Mouse (Mus musculus) limb, embryonic 15.5 days (tissue): ENCODE data around the gene Qtrt2. TPM values are rescaled to one million over a fixed set of nuclear protein-coding genes. Genes with fewer than 3 reads are reported as not detected.

Experiments used
- ATAC-seq: fragments of 200-750 bp; cut with Nextera tagmentation; 2 replicates; pipeline ENCODE4 v1.8.0; 2017; ENCODE audit warnings: low read depth, moderate TSS enrichment; ENCODE audit not compliant: insufficient number of reproducible peaks, low FRiP score, low TSS enrichment
- H3K27ac ChIP-seq: fragments of 300-500 bp; sonication (generic); 2 replicates; pipeline ENCODE4 v1.5.1; 2015; ENCODE audit warnings: moderate library complexity, mild to moderate bottlenecking, inconsistent platforms
- H3K27me3 ChIP-seq: fragments of 300-500 bp; sonication (generic); 2 replicates; pipeline ENCODE4 v1.6.1; 2015; ENCODE audit warnings: inconsistent platforms
- H3K36me3 ChIP-seq: fragments of 300-500 bp; sonication (generic); 2 replicates; pipeline ENCODE4 v1.6.1; 2015; ENCODE audit warnings: inconsistent platforms
- H3K4me1 ChIP-seq: fragments of 300-500 bp; sonication (generic); 2 replicates; pipeline ENCODE4 v1.6.1; 2015; ENCODE audit warnings: inconsistent platforms
- H3K4me2 ChIP-seq: fragments of 300-500 bp; sonication (generic); 2 replicates; pipeline ENCODE4 v1.6.1; 2015; ENCODE audit warnings: mild to moderate bottlenecking, inconsistent platforms
- H3K4me3 ChIP-seq: fragments of 300-500 bp; sonication (generic); 2 replicates; pipeline ENCODE4 v1.5.1; 2015; ENCODE audit warnings: mild to moderate bottlenecking, inconsistent platforms
- H3K9ac ChIP-seq: fragments of 300-500 bp; sonication (generic); 2 replicates; pipeline ENCODE4 v1.6.1; 2015; ENCODE audit warnings: inconsistent platforms
- H3K9me3 ChIP-seq: fragments of 300-500 bp; sonication (generic); 2 replicates; pipeline ENCODE4 v1.6.1; 2016; ENCODE audit warnings: inconsistent platforms
- WGBS: fragments of 180-500 bp; shearing (Covaris S2); methylation state at CpG from one replicate; pipeline ENCODE4 v1.1.7; 2015; 5-methylcytosine and 5-hydroxymethylcytosine counted together
- polyA plus RNA-seq: library from polyadenylated mRNA; unstranded; fragments of >200 nt; fragmentation: Nextera tagmentation; extraction: Ambion mirVana; gene quantifications from 2 replicates; pipeline ENCODE4 v1.2.1, GENCODE M21; 2015

The Qtrt2 gene
- polyA plus RNA-seq, 1 experiment from 2014 or later = 27.3 TPM

GRCm38 (mm10) chr16:43879769-43880168 lies 46.8 kb downstream of the Qtrt2 start:
- WGBS = 84% methylated on average over 6 of the region's 6 CpGs
- Histone ChIP-seq H3K4me3 (no peak overlapping the region), H3K9me3 (no peaks in the 10 kb centered on the region), H3K36me3 (peaks cover 44% of the 10 kb centered on the region), H3K27ac (no peak overlapping the region), H3K4me2 (no peak overlapping the region), H3K4me1 (no peaks in the 10 kb centered on the region), H3K9ac (no peak overlapping the region), H3K27me3 (no peaks in the 10 kb centered on the region)
- no peak for ATAC-seq

- 83% methylated on average over 7 of the region's 7 CpGs for WGBS
- Histone ChIP-seq H3K9ac (no peak overlapping the region), H3K27me3 (no peaks in the 10 kb centered on the region), H3K9me3 (no peaks in the 10 kb centered on the region), H3K4me1 (peaks cover 5% of the 10 kb centered on the region; the same call in 1 of the 2 replicates), H3K4me3 (no peak overlapping the region), H3K4me2 (no peak overlapping the region), H3K27ac (no peak overlapping the region), H3K36me3 (peaks cover 67% of the 10 kb centered on the region)
- no peak for ATAC-seq
These were observed 55.2 kb downstream of the Qtrt2 start for GRCm38 (mm10) chr16:43871419-43871818.

- H3K9me3 ChIP-seq = no peaks in the 10 kb centered on the region
- peaks cover 5% of the 10 kb centered on the region; the same call in 1 of the 2 replicates for H3K4me1 ChIP-seq
- no peak overlapping the region for H3K4me2 ChIP-seq
- H3K27ac ChIP-seq = peak overlapping the region; percentile 64
- no peak for ATAC-seq
- peaks cover 53% of the 10 kb centered on the region for H3K36me3 ChIP-seq
- no peak overlapping the region for H3K4me3 ChIP-seq
- no peak overlapping the region for H3K9ac ChIP-seq
- H3K27me3 ChIP-seq = no peaks in the 10 kb centered on the region
These were observed 56.8 kb downstream of the Qtrt2 start for GRCm38 (mm10) chr16:43869805-43870204.

GRCm38 (mm10) chr16:43860624-43861023 lies 66.0 kb downstream of the Qtrt2 start:
- H3K27me3 ChIP-seq = no peaks in the 10 kb centered on the region
- H3K36me3 ChIP-seq = peaks cover 23% of the 10 kb centered on the region
- no peak for ATAC-seq
- 80% methylated on average over 6 of the region's 6 CpGs for WGBS
- 0 out of 2 replicates have a peak, but pooled peaks cover 5% of the 10 kb centered on the region for H3K4me1 ChIP-seq
- no peaks in the 10 kb centered on the region for H3K9me3 ChIP-seq
- H3K4me3 ChIP-seq = no peak overlapping the region
- no peak overlapping the region for H3K9ac ChIP-seq
- H3K27ac ChIP-seq = no peak overlapping the region
- H3K4me2 ChIP-seq = no peak overlapping the region

- no peak for ATAC-seq
- no peak overlapping the region for H3K4me2 ChIP-seq
- no peaks in the 10 kb centered on the region for H3K9me3 ChIP-seq
- H3K27ac ChIP-seq = no peak overlapping the region
- H3K4me3 ChIP-seq = no peak overlapping the region
- H3K36me3 ChIP-seq = peaks cover 19% of the 10 kb centered on the region
- H3K4me1 ChIP-seq = 0 out of 2 replicates have a peak, but pooled peaks cover 5% of the 10 kb centered on the region
- no peak overlapping the region for H3K9ac ChIP-seq
- WGBS = 79% methylated on average over 5 of the region's 5 CpGs
- no peaks in the 10 kb centered on the region for H3K27me3 ChIP-seq
These were observed 67.6 kb downstream of the Qtrt2 start for GRCm38 (mm10) chr16:43858941-43859476.

- 64% methylated on average over 1 of the region's 1 CpGs for WGBS
These were observed 76.8 kb downstream of the Qtrt2 start for GRCm38 (mm10) chr16:43849839-43850238.

GRCm38 (mm10) chr16:43841236-43841635 lies 85.4 kb downstream of the Qtrt2 start:
- no peaks in the 10 kb centered on the region for H3K4me1 ChIP-seq
- no peak overlapping the region for H3K4me3 ChIP-seq
- no peak overlapping the region for H3K9ac ChIP-seq
- H3K36me3 ChIP-seq = no peaks in the 10 kb centered on the region
- H3K27ac ChIP-seq = no peak overlapping the region
- H3K27me3 ChIP-seq = no peaks in the 10 kb centered on the region
- no peak for ATAC-seq
- H3K4me2 ChIP-seq = no peak overlapping the region
- 86% methylated on average over 1 of the region's 1 CpGs for WGBS
- H3K9me3 ChIP-seq = no peaks in the 10 kb centered on the region

More at GRCm38 (mm10) chr16:43849839-43850238, 76.8 kb downstream of the Qtrt2 start:
- H3K27ac ChIP-seq = no peak overlapping the region
- no peak overlapping the region for H3K4me2 ChIP-seq
- H3K4me3 ChIP-seq = no peak overlapping the region
- H3K36me3 ChIP-seq = no peaks in the 10 kb centered on the region
- H3K9me3 ChIP-seq = no peaks in the 10 kb centered on the region
- H3K27me3 ChIP-seq = no peaks in the 10 kb centered on the region
- no peaks in the 10 kb centered on the region for H3K4me1 ChIP-seq
- H3K9ac ChIP-seq = no peak overlapping the region
- no peak for ATAC-seq

GRCm38 (mm10) chr16:43831957-43832356 lies 94.7 kb downstream of the Qtrt2 start:
- no peak overlapping the region for H3K4me3 ChIP-seq
- no peak for ATAC-seq
- H3K36me3 ChIP-seq = no peaks in the 10 kb centered on the region
- no peaks in the 10 kb centered on the region for H3K9me3 ChIP-seq
- H3K9ac ChIP-seq = no peak overlapping the region
- no peak overlapping the region for H3K4me2 ChIP-seq
- no peaks in the 10 kb centered on the region for H3K4me1 ChIP-seq
- H3K27ac ChIP-seq = no peak overlapping the region
- WGBS = 90% methylated on average over 2 of the region's 2 CpGs
- H3K27me3 ChIP-seq = no peaks in the 10 kb centered on the region

GRCm38 (mm10) chr16:43827492-43827891 lies 99.1 kb downstream of the Qtrt2 start:
- no peaks in the 10 kb centered on the region for H3K4me1 ChIP-seq
- no peak overlapping the region for H3K9ac ChIP-seq
- no peak overlapping the region for H3K4me2 ChIP-seq
- no peak for ATAC-seq
- 67% methylated on average over 3 of the region's 3 CpGs for WGBS
- no peak overlapping the region for H3K4me3 ChIP-seq
- no peaks in the 10 kb centered on the region for H3K36me3 ChIP-seq
- no peaks in the 10 kb centered on the region for H3K9me3 ChIP-seq
- H3K27me3 ChIP-seq = no peaks in the 10 kb centered on the region
- no peak overlapping the region for H3K27ac ChIP-seq

- ATAC-seq = no peak
- 89% methylated on average over 6 of the region's 6 CpGs for WGBS
- Histone ChIP-seq H3K9me3 (no peaks in the 10 kb centered on the region), H3K4me2 (no peak overlapping the region), H3K27me3 (no peaks in the 10 kb centered on the region), H3K36me3 (no peaks in the 10 kb centered on the region), H3K27ac (no peak overlapping the region), H3K4me1 (no peaks in the 10 kb centered on the region), H3K4me3 (no peak overlapping the region), H3K9ac (no peak overlapping the region)
These were observed 108.2 kb downstream of the Qtrt2 start for GRCm38 (mm10) chr16:43818404-43818803.

GRCm38 (mm10) chr16:43816321-43816720 lies 110.3 kb downstream of the Qtrt2 start:
- Histone ChIP-seq H3K9me3 (no peaks in the 10 kb centered on the region), H3K4me1 (no peaks in the 10 kb centered on the region), H3K4me2 (no peak overlapping the region), H3K9ac (no peak overlapping the region), H3K36me3 (no peaks in the 10 kb centered on the region), H3K27ac (no peak overlapping the region), H3K27me3 (no peaks in the 10 kb centered on the region), H3K4me3 (no peak overlapping the region)
- no peak for ATAC-seq
- 83% methylated on average over 4 of the region's 5 CpGs for WGBS

- Histone ChIP-seq H3K4me3 (no peak overlapping the region), H3K9me3 (no peaks in the 10 kb centered on the region), H3K27ac (no peak overlapping the region), H3K9ac (no peak overlapping the region), H3K36me3 (no peaks in the 10 kb centered on the region), H3K4me2 (no peak overlapping the region), H3K4me1 (no peaks in the 10 kb centered on the region), H3K27me3 (no peaks in the 10 kb centered on the region)
- 51% methylated on average over 4 of the region's 4 CpGs for WGBS
- no peak for ATAC-seq
These were observed 112.0 kb downstream of the Qtrt2 start for GRCm38 (mm10) chr16:43814644-43815043.
